Mouse (Mus musculus): Measurements from ENCODE around the gene 4933434E20Rik.

DNA sequence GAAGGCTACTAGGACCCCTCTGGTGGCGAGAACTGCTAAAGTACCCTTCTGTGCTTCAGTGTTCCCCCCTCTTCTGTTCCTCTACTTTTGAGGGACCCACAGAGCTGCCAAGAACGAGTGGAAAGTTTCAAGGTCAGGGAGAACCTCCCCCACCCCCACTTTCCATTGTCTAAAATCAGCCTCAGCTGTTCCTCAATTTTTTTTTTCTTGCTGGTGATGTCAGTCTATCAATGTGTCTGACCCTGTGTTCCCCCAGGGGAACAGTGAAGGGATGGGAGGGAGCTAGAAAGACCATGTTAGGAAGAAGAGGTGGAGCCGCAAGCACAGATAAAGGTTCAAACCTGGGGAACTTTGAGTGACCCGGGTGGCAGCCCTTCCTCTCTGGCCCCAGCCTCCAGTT is 20.9 kb downstream of the 4933434E20Rik start, which contains the start of gene Tpm3:
- no peak for TF ChIP-seq CTCF (IDR thresholded peaks at IDR 0.05; ENCODE audit: low read depth)
- TF ChIP-seq EP300 (optimal IDR thresholded peaks at IDR 0.05), result no peak
